Mouse (Mus musculus): ENCODE measurements around the gene Tsc22d1.

DNA sequence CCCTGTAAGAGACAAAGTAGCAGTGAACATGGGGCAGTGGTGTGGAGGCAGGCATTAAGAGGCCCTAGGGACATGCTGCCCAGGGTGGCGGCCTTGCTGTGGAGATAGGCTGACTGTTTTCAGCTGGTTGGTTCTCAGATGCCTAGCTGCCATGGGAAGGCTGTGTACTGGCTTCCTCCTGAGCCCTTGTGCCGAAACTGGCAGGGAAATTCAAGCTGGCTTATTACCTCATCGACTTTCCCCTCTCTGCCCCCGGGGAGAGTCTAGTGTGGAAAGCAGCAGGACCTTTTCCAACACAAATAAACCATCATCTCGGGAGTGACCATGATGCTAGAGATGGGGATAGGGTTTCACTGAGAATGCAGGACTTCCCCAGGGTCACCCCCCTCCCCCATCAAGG, 113.9 kb downstream of the Tsc22d1 start:
- no peak for TF ChIP-seq CTCF (IDR thresholded peaks at IDR 0.05; ENCODE audit: extremely low read depth, insufficient read depth, low read length)
- TF ChIP-seq POLR2A (IDR thresholded peaks at IDR 0.05; ENCODE audit: extremely low read depth, insufficient read depth, low read length): no peak

Measured in cortical plate, adult 2 months (tissue).